Mouse (Mus musculus) duodenum, adult 2 months (tissue): Measurements from ENCODE around the gene Mydgf. TPM values are rescaled to one million over a fixed set of nuclear protein-coding genes. Genes with fewer than 3 reads are reported as not detected.

Experiments
- polyA plus RNA-seq: library from polyadenylated mRNA; depleted of rRNA; stranded (reverse); fragments of >200 nt; gene quantifications from 2 replicates; pipeline ENCODE4 v1.2.3, GENCODE M21; 2012; ENCODE audit warnings: low replicate concordance; rRNA removed

Gene Mydgf
- 97.9 and 103 TPM in 2 replicates for polyA plus RNA-seq

GRCm38 (mm10) chr17:56183658-56184103, at the start of gene Mydgf:
Mydgf (minus strand) TSS chr17:56183920.

GRCm38 (mm10) chr17:56218377-56219191, 34.9 kb upstream of the Mydgf start, which contains the start of gene Dpp9:
Dpp9 (minus strand) TSS chr17:56218905.

GRCm38 (mm10) chr17:56162231-56162774, 21.4 kb downstream of the Mydgf start, which contains the start of gene Tnfaip8l1:
Tnfaip8l1 (plus strand) TSS chr17:56162477.

GRCm38 (mm10) chr17:56139858-56140595, 43.7 kb downstream of the Mydgf start, which contains the start of gene Sema6b:
Sema6b (minus strand) TSS chr17:56140343.

Other genes starting within 250 kb of the Mydgf start
- gene Zfp119b, start 234.4 kb downstream of the Mydgf start, polyA plus RNA-seq = 0.12 TPM in 1 of 2 replicates, not detected in the other
- 6.0 and 12.4 TPM in 2 replicates for gene Ebi3, start 231.3 kb downstream of the Mydgf start, polyA plus RNA-seq
- 4.0 and 4.3 TPM in 2 replicates for gene Yju2, start 224.8 kb downstream of the Mydgf start, polyA plus RNA-seq
- 1.9 and 3.2 TPM in 2 replicates for gene Shd, start 213.5 kb downstream of the Mydgf start, polyA plus RNA-seq
- gene Fsd1, start 197.4 kb downstream of the Mydgf start, polyA plus RNA-seq = 1.6 and 1.7 TPM in 2 replicates
- 96.5 and 192 TPM in 2 replicates for gene Stap2, start 178.3 kb downstream of the Mydgf start, polyA plus RNA-seq
- 166 and 484 TPM in 2 replicates for gene Mpnd, start 178.2 kb downstream of the Mydgf start, polyA plus RNA-seq
- 73.4 and 86.3 TPM in 2 replicates for gene Sh3gl1, start 147.3 kb downstream of the Mydgf start, polyA plus RNA-seq
- 2.9 and 3.3 TPM in 2 replicates for gene Chaf1a, start 143.5 kb downstream of the Mydgf start, polyA plus RNA-seq
- 47.8 and 66.0 TPM in 2 replicates for gene Ubxn6, start 108.9 kb downstream of the Mydgf start, polyA plus RNA-seq
- 17.7 and 37.4 TPM in 2 replicates for gene Hdgfl2, start 104.3 kb downstream of the Mydgf start, polyA plus RNA-seq
- gene Plin4, start 74.1 kb downstream of the Mydgf start, polyA plus RNA-seq = 5.8 and 9.5 TPM in 2 replicates
- gene Plin5, start 66.3 kb downstream of the Mydgf start, polyA plus RNA-seq = 0.37 and 0.41 TPM in 2 replicates
- gene Lrg1, start 61.9 kb downstream of the Mydgf start, polyA plus RNA-seq = 22.8 and 28.2 TPM in 2 replicates
- 7.6 and 19.5 TPM in 2 replicates for gene Sema6b, start 43.6 kb downstream of the Mydgf start, polyA plus RNA-seq
- 5.9 and 6.6 TPM in 2 replicates for gene Tnfaip8l1, start 21.4 kb downstream of the Mydgf start, polyA plus RNA-seq
- gene Dpp9, start 35.0 kb upstream of the Mydgf start, polyA plus RNA-seq = 29.2 and 43.7 TPM in 2 replicates
- 16.4 and 18.8 TPM in 2 replicates for gene Fem1a, start 72.9 kb upstream of the Mydgf start, polyA plus RNA-seq
- 73.3 and 108 TPM in 2 replicates for gene Ticam1, start 92.9 kb upstream of the Mydgf start, polyA plus RNA-seq
- gene Plin3, start 109.0 kb upstream of the Mydgf start, polyA plus RNA-seq = 103 and 238 TPM in 2 replicates
- gene Arrdc5, start 116.4 kb upstream of the Mydgf start, polyA plus RNA-seq = not detected in 2 replicates
- 9.4 and 14.0 TPM in 2 replicates for gene Uhrf1, start 119.4 kb upstream of the Mydgf start, polyA plus RNA-seq
- gene Kdm4b, start 142.1 kb upstream of the Mydgf start, polyA plus RNA-seq = 18.6 and 24.8 TPM in 2 replicates